Mouse (Mus musculus): Measurements from ENCODE around the gene Surf6.
"Not testable (repeated sequence)": the region's sequence is repeated elsewhere in the genome, so short reads cannot be mapped to it uniquely, and the experiment has no call there.

Gene Surf6

GRCm38 (mm10) chr2:26913416-26914147 lies 10.9 kb upstream of the Surf6 start:
- in situ Hi-C loops (cut with MseI, MboI) = no loop called here

- in situ Hi-C loops (cut with MseI, MboI) = no loop called here
Observed at GRCm38 (mm10) chr2:26912253-26912770, 9.6 kb upstream of the Surf6 start.

GRCm38 (mm10) chr2:26910994-26911765 lies 8.5 kb upstream of the Surf6 start:
- in situ Hi-C loops (cut with MseI, MboI) = no loop called here

GRCm38 (mm10) chr2:26910124-26910993 lies 7.7 kb upstream of the Surf6 start, which contains the start of the genes Med22 and Rpl7a:
Med22 (minus strand) TSS chr2:26910677.
Rpl7a (plus strand) TSS chr2:26910764.
- in situ Hi-C loops (cut with MseI, MboI) = no loop called here

- in situ Hi-C loops (cut with MseI, MboI) = loop anchor here in 1 of 2 experiments (10.0 kb wide), 1 partner anchor 265 kb away; no protein-coding TSS in a partner anchor
Observed at GRCm38 (mm10) chr2:26909387-26909784, 6.7 kb upstream of the Surf6 start.

- in situ Hi-C loops (cut with MseI, MboI) = loop anchor here in 1 of 2 experiments (10.0 kb wide), 1 partner anchor 264 kb away; no protein-coding TSS in a partner anchor
Observed at GRCm38 (mm10) chr2:26908710-26909386, 6.2 kb upstream of the Surf6 start.

- in situ Hi-C loops (cut with MseI, MboI) = loop anchor here in 1 of 2 experiments (10.0 kb wide), 1 partner anchor 262 kb away; no protein-coding TSS in a partner anchor
Observed at GRCm38 (mm10) chr2:26907109-26907508, 4.4 kb upstream of the Surf6 start.

GRCm38 (mm10) chr2:26906431-26906830 lies 3.8 kb upstream of the Surf6 start:
- in situ Hi-C loops (cut with MseI, MboI) = loop anchor here in 1 of 2 experiments (10.0 kb wide), 1 partner anchor 262 kb away; no protein-coding TSS in a partner anchor

GRCm38 (mm10) chr2:26905936-26906335 lies 3.3 kb upstream of the Surf6 start:
- in situ Hi-C loops (cut with MseI, MboI) = loop anchor here in 1 of 2 experiments (10.0 kb wide), 1 partner anchor 261 kb away; no protein-coding TSS in a partner anchor

- in situ Hi-C loops (cut with MseI, MboI) = loop anchor here in 1 of 2 experiments (10.0 kb wide), 1 partner anchor 259 kb away; no protein-coding TSS in a partner anchor
Observed at GRCm38 (mm10) chr2:26903311-26903710, 632 bp upstream of the Surf6 start.

GRCm38 (mm10) chr2:26901834-26902400 lies 762 bp downstream of the Surf6 start:
- in situ Hi-C loops (cut with MseI, MboI) = loop anchor here in 1 of 2 experiments (10.0 kb wide), 1 partner anchor 257 kb away; no protein-coding TSS in a partner anchor

GRCm38 (mm10) chr2:26900731-26901130 lies 1.9 kb downstream of the Surf6 start:
- in situ Hi-C loops (cut with MseI, MboI) = loop anchor here in 1 of 2 experiments (10.0 kb wide), 1 partner anchor 256 kb away; no protein-coding TSS in a partner anchor

GRCm38 (mm10) chr2:26895898-26896297 lies 6.8 kb downstream of the Surf6 start:
- in situ Hi-C loops (cut with MseI, MboI) = no loop called here

- in situ Hi-C loops (cut with MseI, MboI) = not testable (repeated sequence)
Observed at GRCm38 (mm10) chr2:26886170-26886569, 16.5 kb downstream of the Surf6 start.

- in situ Hi-C loops (cut with MseI, MboI) = not testable (repeated sequence)
Observed at GRCm38 (mm10) chr2:26885541-26885940, 17.1 kb downstream of the Surf6 start.

GRCm38 (mm10) chr2:26878571-26878970 lies 24.1 kb downstream of the Surf6 start:
- in situ Hi-C loops (cut with MseI, MboI) = no loop called here

- in situ Hi-C loops (cut with MseI, MboI) = no loop called here
Observed at GRCm38 (mm10) chr2:26870666-26871065, 32.0 kb downstream of the Surf6 start.

GRCm38 (mm10) chr2:26864879-26865278 lies 37.8 kb downstream of the Surf6 start, which contains the start of gene Abo:
Abo (minus strand) TSS chr2:26864979.
- in situ Hi-C loops (cut with MseI, MboI) = no loop called here

GRCm38 (mm10) chr2:26862856-26863255 lies 39.8 kb downstream of the Surf6 start:
- in situ Hi-C loops (cut with MseI, MboI) = no loop called here

- in situ Hi-C loops (cut with MseI, MboI) = no loop called here
Observed at GRCm38 (mm10) chr2:26847706-26848105, 55.0 kb downstream of the Surf6 start.
